Mouse (Mus musculus) neural tube, embryonic 11.5 days (tissue): ENCODE measurements at regions not wholly inside any gene's neighbourhood (a gene's known extent, or its start where the extent isn't known, plus 50 kb on each side); places are given as distances from the start of the nearest gene placed in this dataset.

Source experiments
- ATAC-seq: fragments of 200-750 bp; cut with Nextera tagmentation; 2 replicates; pipeline ENCODE4 v1.8.0; 2017; ENCODE audit warnings: moderate number of reproducible peaks, mild to moderate bottlenecking, moderate TSS enrichment, moderate library complexity; ENCODE audit not compliant: insufficient read depth, low FRiP score, low TSS enrichment
- DNase-seq: peaks from one replicate; pipeline ENCODE4 v3.0.0-alpha.2; 2015; ENCODE audit warnings: low spot score
- H3K27ac ChIP-seq: fragments of 300-500 bp; sonication (generic); 2 replicates; pipeline ENCODE4 v1.5.1; 2014; ENCODE audit warnings: low read depth, mild to moderate bottlenecking, low read length
- H3K27me3 ChIP-seq: fragments of 300-500 bp; sonication (generic); 2 replicates; pipeline ENCODE4 v1.6.1; 2014; ENCODE audit warnings: mild to moderate bottlenecking, low read length, mixed read lengths; ENCODE audit not compliant: control insufficient read depth, insufficient read depth
- H3K36me3 ChIP-seq: fragments of 300-500 bp; sonication (generic); 2 replicates; pipeline ENCODE4 v1.6.1; 2014; ENCODE audit warnings: mild to moderate bottlenecking, low read length, moderate library complexity, mixed read lengths; ENCODE audit not compliant: control insufficient read depth, insufficient read depth
- H3K4me1 ChIP-seq: fragments of 300-500 bp; sonication (generic); 2 replicates; pipeline ENCODE4 v1.6.1; 2014; ENCODE audit warnings: low read length, mixed read lengths; ENCODE audit not compliant: control insufficient read depth, insufficient read depth
- H3K4me2 ChIP-seq: fragments of 300-500 bp; sonication (generic); 2 replicates; pipeline ENCODE4 v1.6.1; 2014; ENCODE audit warnings: low read depth, mild to moderate bottlenecking, moderate library complexity
- H3K4me3 ChIP-seq: fragments of 300-500 bp; sonication (generic); 2 replicates; pipeline ENCODE4 v1.5.1; 2014; ENCODE audit warnings: low read depth, low read length
- H3K9ac ChIP-seq: fragments of 300-500 bp; sonication (generic); 2 replicates; pipeline ENCODE4 v1.6.1; 2014; ENCODE audit warnings: mild to moderate bottlenecking, low read length
- H3K9me3 ChIP-seq: fragments of 300-500 bp; sonication (generic); 2 replicates; pipeline ENCODE4 v1.6.1; 2016; ENCODE audit warnings: low read length; ENCODE audit not compliant: control insufficient read depth
- WGBS: fragments of 180-500 bp; shearing (Covaris S2); extraction: QIAGEN DNeasy Blood & Tissue Kit; methylation state at CpG from one replicate; pipeline ENCODE4 v1.1.7; 2014; 5-methylcytosine and 5-hydroxymethylcytosine counted together

GRCm38 (mm10) chr9:73275671-73276070 lies 162.4 kb downstream of the Rsl24d1 start:
- Histone ChIP-seq H3K4me3 (no peak overlapping the region), H3K9ac (no peak overlapping the region), H3K36me3 (no peaks in the 10 kb centered on the region), H3K4me1 (no peaks in the 10 kb centered on the region), H3K4me2 (no peak overlapping the region), H3K27ac (no peak overlapping the region), H3K9me3 (no peaks in the 10 kb centered on the region), H3K27me3 (no peaks in the 10 kb centered on the region)
- DNase-seq (no peak), ATAC-seq (no peak)
- 70% methylated on average over 2 of the region's 2 CpGs for WGBS

GRCm38 (mm10) chr9:73295287-73295686 lies 182.1 kb downstream of the Rsl24d1 start:
- Histone ChIP-seq H3K27me3 (no peaks in the 10 kb centered on the region), H3K36me3 (no peaks in the 10 kb centered on the region), H3K4me1 (no peaks in the 10 kb centered on the region), H3K27ac (no peak overlapping the region), H3K9me3 (no peaks in the 10 kb centered on the region), H3K4me2 (no peak overlapping the region), H3K4me3 (no peak overlapping the region), H3K9ac (no peak overlapping the region)
- ATAC-seq (no peak), DNase-seq (no peak)
- 85% methylated on average over 6 of the region's 6 CpGs for WGBS

- ATAC-seq: no peak
- 88% methylated on average over 5 of the region's 5 CpGs for WGBS
- peak; percentile 26 for DNase-seq
Observed at GRCm38 (mm10) chr9:73302156-73302918, 189.1 kb downstream of the Rsl24d1 start.

GRCm38 (mm10) chr9:73317048-73317447 lies 203.8 kb downstream of the Rsl24d1 start:
- Histone ChIP-seq H3K9me3 (no peaks in the 10 kb centered on the region), H3K4me2 (no peak overlapping the region), H3K4me3 (no peak overlapping the region), H3K9ac (no peak overlapping the region), H3K4me1 (no peaks in the 10 kb centered on the region), H3K27ac (no peak overlapping the region), H3K27me3 (no peaks in the 10 kb centered on the region), H3K36me3 (no peaks in the 10 kb centered on the region)
- 63% methylated on average over 1 of the region's 1 CpGs for WGBS
- ATAC-seq: no peak
- DNase-seq: no peak

More at GRCm38 (mm10) chr9:73302156-73302918, 189.1 kb downstream of the Rsl24d1 start:
- H3K4me1 ChIP-seq: no peaks in the 10 kb centered on the region
- H3K36me3 ChIP-seq: no peaks in the 10 kb centered on the region
- no peak overlapping the region for H3K4me2 ChIP-seq
- no peaks in the 10 kb centered on the region for H3K27me3 ChIP-seq
- no peak overlapping the region for H3K4me3 ChIP-seq
- no peaks in the 10 kb centered on the region for H3K9me3 ChIP-seq
- H3K27ac ChIP-seq: no peak overlapping the region
- no peak overlapping the region for H3K9ac ChIP-seq

- ATAC-seq (no peak), DNase-seq (no peak)
- no peak overlapping the region for H3K27ac ChIP-seq
- no peaks in the 10 kb centered on the region for H3K9me3 ChIP-seq
- H3K36me3 ChIP-seq: no peaks in the 10 kb centered on the region
- no peak overlapping the region for H3K9ac ChIP-seq
- WGBS: 91% methylated on average over 2 of the region's 2 CpGs
- H3K27me3 ChIP-seq: no peaks in the 10 kb centered on the region
- H3K4me1 ChIP-seq: no peaks in the 10 kb centered on the region
- no peak overlapping the region for H3K4me3 ChIP-seq
- no peak overlapping the region for H3K4me2 ChIP-seq
Observed at GRCm38 (mm10) chr9:73319704-73320307, 206.6 kb downstream of the Rsl24d1 start.

- H3K36me3 ChIP-seq: no peaks in the 10 kb centered on the region
- no peak overlapping the region for H3K4me2 ChIP-seq
- DNase-seq: no peak
- no peak overlapping the region for H3K27ac ChIP-seq
- no peak overlapping the region for H3K4me3 ChIP-seq
- no peak overlapping the region for H3K9ac ChIP-seq
- H3K27me3 ChIP-seq: no peaks in the 10 kb centered on the region
- no peak for ATAC-seq
- no peaks in the 10 kb centered on the region for H3K4me1 ChIP-seq
- H3K9me3 ChIP-seq: no peaks in the 10 kb centered on the region
Observed at GRCm38 (mm10) chr9:73331066-73331465, 217.8 kb downstream of the Rsl24d1 start.

- DNase-seq (no peak), ATAC-seq (no peak)
- no peaks in the 10 kb centered on the region for H3K4me1 ChIP-seq
- H3K9me3 ChIP-seq: no peaks in the 10 kb centered on the region
- no peak overlapping the region for H3K27ac ChIP-seq
- H3K4me2 ChIP-seq: no peak overlapping the region
- WGBS: 91% methylated on average over 5 of the region's 5 CpGs
- no peaks in the 10 kb centered on the region for H3K27me3 ChIP-seq
- no peaks in the 10 kb centered on the region for H3K36me3 ChIP-seq
- H3K9ac ChIP-seq: no peak overlapping the region
- H3K4me3 ChIP-seq: no peak overlapping the region
Observed at GRCm38 (mm10) chr9:73336039-73336438, 222.8 kb downstream of the Rsl24d1 start.

- Histone ChIP-seq H3K4me1 (no peaks in the 10 kb centered on the region), H3K36me3 (no peaks in the 10 kb centered on the region), H3K27me3 (no peaks in the 10 kb centered on the region), H3K4me2 (no peak overlapping the region), H3K9me3 (no peaks in the 10 kb centered on the region), H3K27ac (no peak overlapping the region), H3K9ac (no peak overlapping the region), H3K4me3 (no peak overlapping the region)
- WGBS: 85% methylated on average over 2 of the region's 2 CpGs
- ATAC-seq: no peak
- DNase-seq: no peak
Observed at GRCm38 (mm10) chr9:73337045-73337740, 224.0 kb downstream of the Rsl24d1 start.
